Mouse (Mus musculus) forebrain, embryonic 11.5 days (tissue): ENCODE results near the gene Leprot. TPM values are rescaled to one million over a fixed set of nuclear protein-coding genes. Genes with fewer than 3 reads are reported as not detected.

Source experiments
- ATAC-seq: fragments of 200-750 bp; cut with Nextera tagmentation; replicated peaks from 2 replicates; pipeline ENCODE4 v1.8.0; 2017; ENCODE audit warnings: moderate TSS enrichment; ENCODE audit not compliant: low FRiP score
- DNase-seq: peaks from one replicate; pipeline ENCODE4 v3.0.0-alpha.2; 2017; ENCODE audit warnings: low spot score
- H3K27ac ChIP-seq: fragments of 300-500 bp; sonication (generic); 2 replicates; pipeline ENCODE4 v1.5.1; 2014; ENCODE audit warnings: low read depth, low read length
- H3K27me3 ChIP-seq: fragments of 300-500 bp; sonication (generic); 2 replicates; pipeline ENCODE4 v1.6.1; 2014; ENCODE audit warnings: mild to moderate bottlenecking, low read length, mixed read lengths; ENCODE audit not compliant: control insufficient read depth, insufficient read depth
- H3K36me3 ChIP-seq: fragments of 300-500 bp; sonication (generic); 2 replicates; pipeline ENCODE4 v1.6.1; 2014; ENCODE audit warnings: mild to moderate bottlenecking, low read length, moderate library complexity, mixed read lengths; ENCODE audit not compliant: control insufficient read depth, insufficient read depth
- H3K4me1 ChIP-seq: fragments of 300-500 bp; sonication (generic); replicated peaks from 2 replicates; pipeline ENCODE4 v1.6.1; 2014; ENCODE audit warnings: low read length, mixed read lengths; ENCODE audit not compliant: control insufficient read depth, insufficient read depth
- H3K4me2 ChIP-seq: fragments of 300-500 bp; sonication (generic); 2 replicates; pipeline ENCODE4 v1.6.1; 2014; ENCODE audit warnings: low read depth, mild to moderate bottlenecking, low read length, moderate library complexity, mixed read lengths; ENCODE audit not compliant: severe bottlenecking
- H3K4me3 ChIP-seq: fragments of 300-500 bp; sonication (generic); 2 replicates; pipeline ENCODE4 v1.5.1; 2014; ENCODE audit warnings: low read depth, low read length
- H3K9ac ChIP-seq: fragments of 300-500 bp; sonication (generic); 2 replicates; pipeline ENCODE4 v1.6.1; 2014; ENCODE audit warnings: low read length
- H3K9me3 ChIP-seq: fragments of 300-500 bp; sonication (generic); 2 replicates; pipeline ENCODE4 v1.6.1; 2016; ENCODE audit warnings: low read length, mixed read lengths; ENCODE audit not compliant: control insufficient read depth
- WGBS: fragments of 180-500 bp; shearing (Covaris S2); extraction: QIAGEN DNeasy Blood & Tissue Kit; methylation state at CpG from one replicate; pipeline ENCODE4 v1.1.7; 2014; 5-methylcytosine and 5-hydroxymethylcytosine counted together
- polyA plus RNA-seq: library from polyadenylated mRNA; unstranded; fragments of >200 nt; fragmentation: Nextera tagmentation; extraction: Ambion mirVana; gene quantifications from 2 replicates; pipeline ENCODE4 v1.2.1, GENCODE M21; 2014

Gene Leprot
- polyA plus RNA-seq, 1 experiment from 2014 or later = 60.2 TPM

GRCm38 (mm10) chr4:101637472-101637871 is 10.0 kb upstream of the Leprot start:
- WGBS = 91% methylated on average over 1 of the region's 1 CpGs
- DNase-seq (no peak), ATAC-seq (no peak)
- Histone ChIP-seq H3K9ac (no peak overlapping the region), H3K9me3 (no peaks in the 10 kb centered on the region), H3K36me3 (no peaks in the 10 kb centered on the region), H3K4me2 (no peak overlapping the region), H3K27ac (no peak overlapping the region), H3K27me3 (no peaks in the 10 kb centered on the region), H3K4me3 (no peak overlapping the region), H3K4me1 (no peaks in the 10 kb centered on the region)

DNA sequence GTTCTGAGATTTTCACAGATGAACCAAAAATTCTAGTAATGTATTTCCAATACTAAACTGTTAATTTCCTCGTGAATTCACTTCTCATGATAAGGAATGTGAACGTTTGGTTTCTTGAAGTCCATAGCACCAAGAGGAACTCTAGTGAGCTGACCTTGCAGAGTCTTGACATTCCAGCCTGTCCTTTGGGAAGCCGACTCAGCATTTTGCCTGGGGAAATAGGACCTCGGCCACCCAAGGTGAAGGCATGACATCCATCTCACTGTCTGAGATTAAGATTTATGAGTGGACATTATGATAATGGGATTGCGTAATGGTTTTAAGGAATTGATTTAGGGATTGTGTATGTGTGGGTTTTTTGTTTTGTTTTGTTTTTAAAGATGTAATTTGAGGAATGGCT is 6.9 kb upstream of the Leprot start:
- no peak overlapping the region for H3K4me2 ChIP-seq
- H3K4me3 ChIP-seq = no peak overlapping the region
- no peaks in the 10 kb centered on the region for H3K9me3 ChIP-seq
- no peaks in the 10 kb centered on the region for H3K4me1 ChIP-seq
- no peaks in the 10 kb centered on the region for H3K27me3 ChIP-seq
- H3K27ac ChIP-seq = no peak overlapping the region
- H3K9ac ChIP-seq = no peak overlapping the region
- ATAC-seq = no peak
- no peak for DNase-seq
- no peaks in the 10 kb centered on the region for H3K36me3 ChIP-seq
- WGBS = 78% methylated on average over 5 of the region's 5 CpGs

GRCm38 (mm10) chr4:101642708-101643107 is 4.8 kb upstream of the Leprot start:
- Histone ChIP-seq H3K4me3 (no peak overlapping the region), H3K4me1 (no peaks in the 10 kb centered on the region; the same call in 1 of the 2 replicates), H3K4me2 (no peak overlapping the region), H3K9ac (no peak overlapping the region), H3K27ac (no peak overlapping the region), H3K27me3 (no peaks in the 10 kb centered on the region), H3K36me3 (no peaks in the 10 kb centered on the region), H3K9me3 (no peaks in the 10 kb centered on the region)
- 81% methylated on average over 6 of the region's 6 CpGs for WGBS
- DNase-seq = no peak
- ATAC-seq = no peak

DNA sequence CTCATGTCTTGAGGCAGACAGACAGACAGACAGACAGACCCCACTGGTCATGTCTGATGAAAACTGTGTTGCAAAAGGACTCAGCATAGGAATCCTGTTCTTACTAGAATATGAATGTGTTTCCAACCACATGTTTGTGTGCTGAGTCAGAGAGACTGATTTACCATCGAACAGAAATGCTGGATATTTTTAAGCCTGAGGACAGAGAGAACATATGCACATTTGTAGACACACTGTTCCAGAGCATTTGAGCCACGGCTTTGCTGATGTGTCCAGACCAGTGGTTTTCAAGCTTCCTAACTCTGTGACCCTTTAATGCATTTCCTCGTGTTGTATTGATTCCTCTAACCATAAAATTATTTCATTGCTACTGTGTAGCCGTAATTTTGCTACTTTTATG is 4.3 kb upstream of the Leprot start:
- no peaks in the 10 kb centered on the region for H3K36me3 ChIP-seq
- H3K4me3 ChIP-seq = no peak overlapping the region
- no peak overlapping the region for H3K27ac ChIP-seq
- DNase-seq (no peak), ATAC-seq (no peak)
- H3K9me3 ChIP-seq = no peaks in the 10 kb centered on the region
- no peaks in the 10 kb centered on the region; the same call in 1 of the 2 replicates for H3K4me1 ChIP-seq
- 84% methylated on average over 4 of the region's 4 CpGs for WGBS
- H3K9ac ChIP-seq = no peak overlapping the region
- H3K27me3 ChIP-seq = no peaks in the 10 kb centered on the region
- H3K4me2 ChIP-seq = no peak overlapping the region

DNA sequence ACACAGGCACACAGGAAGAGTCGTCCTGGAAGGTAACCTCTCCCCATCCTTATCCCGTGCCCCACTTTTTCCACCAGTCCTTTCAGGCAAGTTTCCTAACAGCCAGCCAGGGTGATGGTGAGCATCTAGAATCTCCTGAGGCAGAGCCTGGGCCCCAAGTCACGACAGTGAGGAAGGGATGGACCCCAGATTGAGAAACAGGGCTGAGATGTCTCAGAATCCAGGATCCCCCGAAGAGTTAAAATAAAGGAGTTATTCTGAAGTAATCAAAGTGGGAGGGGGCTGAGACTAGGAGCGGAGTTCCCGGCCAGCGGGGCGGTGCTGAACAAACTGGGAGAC is 692 bp upstream of the Leprot start:
- no peaks in the 10 kb centered on the region for H3K27me3 ChIP-seq
- H3K9ac ChIP-seq = peak overlapping the region; percentile 96
- H3K4me2 ChIP-seq = peak overlapping the region; percentile 65
- H3K27ac ChIP-seq = no peak overlapping the region
- 0% methylated on average over 8 of the region's 8 CpGs for WGBS
- DNase-seq (no peak), ATAC-seq (no peak; the same call in 1 of the 2 replicates)
- H3K9me3 ChIP-seq = no peaks in the 10 kb centered on the region
- no peaks in the 10 kb centered on the region; the same call in 1 of the 2 replicates for H3K4me1 ChIP-seq
- no peaks in the 10 kb centered on the region for H3K36me3 ChIP-seq
- peak overlapping the region; percentile 80 for H3K4me3 ChIP-seq

DNA sequence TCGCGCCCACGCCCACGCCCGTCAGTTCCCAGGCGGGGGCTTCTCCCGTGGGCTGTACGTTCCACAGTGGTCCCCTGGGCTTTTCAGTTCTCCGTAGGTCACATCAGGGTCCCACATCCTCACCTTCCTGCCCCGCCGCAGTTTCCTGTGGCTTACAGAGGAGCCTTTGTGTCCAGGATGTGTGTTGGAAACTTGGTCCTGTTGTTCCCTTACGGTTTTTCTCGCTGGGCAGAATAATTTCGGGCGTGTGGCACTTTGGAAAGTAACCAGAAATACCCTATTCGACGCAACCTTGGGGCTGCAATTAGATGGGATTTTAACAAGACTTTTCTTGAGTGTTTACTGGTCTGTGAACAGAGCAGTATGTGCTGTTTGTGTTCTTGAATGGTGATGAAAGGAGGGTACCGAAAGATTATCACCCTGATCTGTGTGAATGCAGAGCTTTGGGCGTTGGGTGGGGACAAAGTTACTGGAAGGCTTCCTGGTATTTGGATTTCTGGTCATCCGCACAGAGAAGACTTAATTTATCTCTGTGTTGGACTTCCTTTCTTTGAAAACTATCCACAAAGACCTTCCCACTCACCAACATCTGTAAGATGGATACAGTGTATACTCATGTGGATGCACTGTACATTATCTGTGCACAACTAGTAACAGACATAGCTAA is 591 bp downstream of the Leprot start:
- no peaks in the 10 kb centered on the region for H3K36me3 ChIP-seq
- H3K27ac ChIP-seq = peak overlapping the region; percentile 84
- ATAC-seq = no peak
- no peak for DNase-seq
- H3K4me3 ChIP-seq = peak overlapping the region; percentile 80
- WGBS = 2% methylated on average over 20 of the region's 20 CpGs
- H3K4me2 ChIP-seq = peak overlapping the region; percentile 65
- no peaks in the 10 kb centered on the region; the same call in 1 of the 2 replicates for H3K4me1 ChIP-seq
- no peaks in the 10 kb centered on the region for H3K9me3 ChIP-seq
- H3K27me3 ChIP-seq = no peaks in the 10 kb centered on the region
- H3K9ac ChIP-seq = peak overlapping the region; percentile 96

DNA sequence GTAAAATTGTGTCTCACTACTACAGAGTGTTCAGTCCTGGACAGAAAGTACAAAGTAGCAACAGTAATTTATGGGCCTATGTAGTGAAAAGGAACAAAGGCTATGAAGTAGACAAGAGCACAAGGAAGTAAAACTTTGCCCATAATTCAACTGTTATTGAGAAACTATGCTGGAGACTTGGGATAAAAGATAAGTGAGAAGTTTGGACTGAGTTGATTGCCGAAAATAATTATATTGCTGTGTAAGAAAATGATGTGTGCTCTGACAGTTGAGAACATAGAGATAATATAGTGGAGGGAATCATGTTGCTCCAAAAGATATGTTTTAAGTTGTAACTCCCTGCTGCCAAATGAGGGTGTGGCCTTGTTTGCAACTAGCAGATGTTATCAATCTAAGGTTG is 1.2 kb downstream of the Leprot start:
- ATAC-seq = no peak

GRCm38 (mm10) chr4:101650961-101651360 is 3.4 kb downstream of the Leprot start:
- no peak overlapping the region for H3K4me2 ChIP-seq
- ATAC-seq (no peak), DNase-seq (no peak)
- no peak overlapping the region for H3K4me3 ChIP-seq
- H3K27ac ChIP-seq = no peak overlapping the region
- H3K9me3 ChIP-seq = no peaks in the 10 kb centered on the region
- no peaks in the 10 kb centered on the region; the same call in 1 of the 2 replicates for H3K4me1 ChIP-seq
- WGBS = 95% methylated on average over 2 of the region's 2 CpGs
- H3K27me3 ChIP-seq = no peaks in the 10 kb centered on the region
- H3K9ac ChIP-seq = no peak overlapping the region
- no peaks in the 10 kb centered on the region for H3K36me3 ChIP-seq

More for the DNA sequence above, 1.2 kb downstream of the Leprot start:
- Histone ChIP-seq H3K4me3 (peak overlapping the region; percentile 80), H3K36me3 (no peaks in the 10 kb centered on the region), H3K27me3 (no peaks in the 10 kb centered on the region), H3K4me2 (peak overlapping the region; percentile 65), H3K27ac (no peak overlapping the region), H3K9ac (peak overlapping the region; percentile 96; the same call in 1 of the 2 replicates), H3K9me3 (no peaks in the 10 kb centered on the region), H3K4me1 (no peaks in the 10 kb centered on the region; the same call in 1 of the 2 replicates)
- DNase-seq = no peak
- 83% methylated on average over 1 of the region's 1 CpGs for WGBS

DNA sequence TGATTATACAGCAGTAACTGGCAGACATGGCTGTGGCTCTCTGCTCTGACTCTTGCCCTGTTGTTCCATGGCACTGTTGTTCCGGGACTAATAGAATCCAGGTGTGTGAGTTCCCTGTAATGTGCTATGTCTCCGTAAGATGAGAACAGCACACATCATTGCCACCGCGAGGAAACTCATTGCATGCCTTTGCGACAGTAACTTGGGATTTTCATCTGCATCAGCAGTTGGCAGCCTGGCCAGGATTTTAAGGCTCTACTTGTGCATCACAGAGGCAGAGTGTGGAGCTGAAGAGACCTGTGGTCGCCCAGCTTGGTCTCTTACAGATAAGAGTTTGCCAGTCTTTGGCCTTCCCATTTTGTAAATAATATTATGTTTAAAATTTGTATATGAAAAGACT is 6.7 kb downstream of the Leprot start:
- Histone ChIP-seq H3K4me2 (no peak overlapping the region), H3K36me3 (no peaks in the 10 kb centered on the region), H3K9ac (no peak overlapping the region), H3K27ac (no peak overlapping the region), H3K4me1 (no peaks in the 10 kb centered on the region), H3K9me3 (no peaks in the 10 kb centered on the region), H3K4me3 (no peak overlapping the region), H3K27me3 (no peaks in the 10 kb centered on the region)
- DNase-seq (no peak), ATAC-seq (no peak)
- 80% methylated on average over 6 of the region's 6 CpGs for WGBS
